Mouse (Mus musculus): Measurements from ENCODE around the gene Ercc6.

GRCm38 (mm10) chr14:32507216-32507615 lies 6.1 kb upstream of the Ercc6 start:
- TF ChIP-seq POLR2A (IDR thresholded peaks at IDR 0.05; ENCODE audit: control insufficient read depth, extremely low read depth, insufficient read depth, low read length, poor library complexity) = no peak
- no peak for TF ChIP-seq CTCF (IDR thresholded peaks at IDR 0.05; ENCODE audit: borderline replicate concordance, control insufficient read depth, extremely low read depth, insufficient read depth, low read length, poor library complexity)
